Mouse (Mus musculus): ENCODE data around the gene Yeats2. TPM values are rescaled to one million over a fixed set of nuclear protein-coding genes. Genes with fewer than 3 reads are reported as not detected.
A peak's percentile ranks its signal among the peaks of the same experiment; 100 is the strongest.

The Yeats2 gene
- polyA plus RNA-seq, 1 experiment, result 25.0 TPM

- DNase-seq (ENCODE audit: low spot score), result no peak
These were observed 50.5 kb downstream of the Yeats2 start for GRCm38 (mm10) chr16:20191161-20191882.

GRCm38 (mm10) chr16:20192043-20192442, 51.2 kb downstream of the Yeats2 start:
- no peak for DNase-seq (ENCODE audit: low spot score)

GRCm38 (mm10) chr16:20195546-20195945, 54.7 kb downstream of the Yeats2 start:
- DNase-seq (ENCODE audit: low spot score), result no peak

GRCm38 (mm10) chr16:20196962-20197361, 56.1 kb downstream of the Yeats2 start:
- DNase-seq (ENCODE audit: low spot score), result no peak

GRCm38 (mm10) chr16:20199501-20200201, 58.8 kb downstream of the Yeats2 start:
- DNase-seq (ENCODE audit: low spot score), result no peak

- no peak for DNase-seq (ENCODE audit: low spot score)
These were observed 72.8 kb downstream of the Yeats2 start for GRCm38 (mm10) chr16:20213591-20214226.

- no peak for DNase-seq (ENCODE audit: low spot score)
These were observed 81.9 kb downstream of the Yeats2 start for GRCm38 (mm10) chr16:20222726-20223125.

- DNase-seq (ENCODE audit: low spot score), result no peak
These were observed 85.8 kb downstream of the Yeats2 start for GRCm38 (mm10) chr16:20226676-20227075.

- DNase-seq (ENCODE audit: low spot score), result no peak
These were observed 86.6 kb downstream of the Yeats2 start for GRCm38 (mm10) chr16:20227504-20227903.

GRCm38 (mm10) chr16:20228167-20228566, 87.3 kb downstream of the Yeats2 start:
- DNase-seq (ENCODE audit: low spot score), result no peak

- DNase-seq (ENCODE audit: low spot score), result no peak
These were observed 93.5 kb downstream of the Yeats2 start for GRCm38 (mm10) chr16:20234406-20234805.

GRCm38 (mm10) chr16:20237426-20237825, 96.6 kb downstream of the Yeats2 start:
- DNase-seq (ENCODE audit: low spot score), result no peak

GRCm38 (mm10) chr16:20238646-20239045, 97.8 kb downstream of the Yeats2 start:
- DNase-seq (ENCODE audit: low spot score), result no peak

GRCm38 (mm10) chr16:20240468-20241414, 99.9 kb downstream of the Yeats2 start, which contains the start of gene Map6d1:
Gene Map6d1, minus strand, starts transcription at chr16:20241358.
- peak; percentile 30 for DNase-seq (ENCODE audit: low spot score)

- no peak for DNase-seq (ENCODE audit: low spot score)
These were observed 106.2 kb downstream of the Yeats2 start for GRCm38 (mm10) chr16:20247103-20247502.

GRCm38 (mm10) chr16:20248442-20249174, 107.7 kb downstream of the Yeats2 start:
- DNase-seq (ENCODE audit: low spot score), result no peak

GRCm38 (mm10) chr16:20257926-20258325, 117.1 kb downstream of the Yeats2 start:
- DNase-seq (ENCODE audit: low spot score), result no peak

- DNase-seq (ENCODE audit: low spot score), result no peak
These were observed 124.2 kb downstream of the Yeats2 start for GRCm38 (mm10) chr16:20265089-20265488.

GRCm38 (mm10) chr16:20271339-20271738, 130.5 kb downstream of the Yeats2 start:
- DNase-seq (ENCODE audit: low spot score), result no peak

- no peak for DNase-seq (ENCODE audit: low spot score)
These were observed 132.1 kb downstream of the Yeats2 start for GRCm38 (mm10) chr16:20272994-20273393.

- no peak for DNase-seq (ENCODE audit: low spot score)
These were observed 138.5 kb downstream of the Yeats2 start for GRCm38 (mm10) chr16:20279395-20279794.

Data from urinary bladder, adult 2 months (tissue).